Mouse (Mus musculus) hindbrain, embryonic 14.5 days (tissue): ENCODE results near the gene Fam83c. TPM values are rescaled to one million over a fixed set of nuclear protein-coding genes. Genes with fewer than 3 reads are reported as not detected.
"Not testable (repeated sequence)": the region's sequence is repeated elsewhere in the genome, so short reads cannot be mapped to it uniquely, and the experiment has no call there.

Experiments
- ATAC-seq: fragments of 200-750 bp; cut with Nextera tagmentation; 2 replicates; pipeline ENCODE4 v1.8.0; 2017; ENCODE audit warnings: moderate number of reproducible peaks, mild to moderate bottlenecking, moderate TSS enrichment, moderate library complexity; ENCODE audit not compliant: low FRiP score
- DNase-seq: peaks from one replicate; pipeline ENCODE4 v3.0.0-alpha.2; 2015; ENCODE audit warnings: low spot score
- H3K27ac ChIP-seq: fragments of 300-500 bp; sonication (generic); 2 replicates; pipeline ENCODE4 v1.5.1; 2014; ENCODE audit warnings: mild to moderate bottlenecking, moderate library complexity
- H3K27me3 ChIP-seq: fragments of 300-500 bp; sonication (generic); 2 replicates; pipeline ENCODE4 v1.6.1; 2014; ENCODE audit warnings: mild to moderate bottlenecking, low read length, mixed read lengths; ENCODE audit not compliant: control insufficient read depth, insufficient read depth
- H3K36me3 ChIP-seq: fragments of 300-500 bp; sonication (generic); replicated peaks from 2 replicates; pipeline ENCODE4 v1.6.1; 2014; ENCODE audit not compliant: control insufficient read depth, insufficient read depth
- H3K4me1 ChIP-seq: fragments of 300-500 bp; sonication (generic); replicated peaks from 2 replicates; pipeline ENCODE4 v1.6.1; 2014; ENCODE audit warnings: antibody characterized with exemption, low read length, mixed read lengths; ENCODE audit not compliant: control insufficient read depth, insufficient read depth
- H3K4me2 ChIP-seq: fragments of 300-500 bp; sonication (generic); replicated peaks from 2 replicates; pipeline ENCODE4 v1.6.1; 2014; ENCODE audit warnings: mild to moderate bottlenecking, moderate library complexity
- H3K4me3 ChIP-seq: fragments of 300-500 bp; sonication (generic); replicated peaks from 2 replicates; pipeline ENCODE4 v1.5.1; 2014; ENCODE audit warnings: mild to moderate bottlenecking, low read length
- H3K9ac ChIP-seq: fragments of 300-500 bp; sonication (generic); 2 replicates; pipeline ENCODE4 v1.6.1; 2014
- H3K9me3 ChIP-seq: fragments of 300-500 bp; sonication (generic); 2 replicates; pipeline ENCODE4 v1.6.1; 2016; ENCODE audit warnings: low read length; ENCODE audit not compliant: control insufficient read depth
- WGBS: fragments of 180-500 bp; shearing (Covaris S2); extraction: QIAGEN DNeasy Blood & Tissue Kit; methylation state at CpG from one replicate; pipeline ENCODE4 v1.1.7; 2014; 5-methylcytosine and 5-hydroxymethylcytosine counted together
- polyA plus RNA-seq: library from polyadenylated mRNA; unstranded; fragments of >200 nt; fragmentation: Nextera tagmentation; extraction: Ambion mirVana; gene quantifications from 2 replicates; pipeline ENCODE4 v1.2.1, GENCODE M21; 2014

Fam83c gene
- polyA plus RNA-seq, 1 experiment from 2014 or later: 0.31 TPM

- WGBS: 74% methylated on average over 1 of the region's 1 CpGs
- H3K4me1 ChIP-seq, H3K27me3 ChIP-seq, DNase-seq, ATAC-seq, H3K27ac ChIP-seq, H3K36me3 ChIP-seq, H3K4me2 ChIP-seq, H3K4me3 ChIP-seq, H3K9me3 ChIP-seq, H3K9ac ChIP-seq: not testable (repeated sequence)
Observed at GRCm38 (mm10) chr2:155832087-155832486, 2.6 kb downstream of the Fam83c start.

- Histone ChIP-seq H3K27ac (no peak overlapping the region), H3K27me3 (no peaks in the 10 kb centered on the region), H3K9ac (no peak overlapping the region), H3K36me3 (no peaks in the 10 kb centered on the region), H3K4me1 (peaks cover 10% of the 10 kb centered on the region), H3K4me3 (no peak overlapping the region), H3K9me3 (no peaks in the 10 kb centered on the region), H3K4me2 (no peak overlapping the region)
- ATAC-seq (no peak), DNase-seq (no peak)
- WGBS: 75% methylated on average over 9 of the region's 9 CpGs
Observed at GRCm38 (mm10) chr2:155831302-155831701, 3.4 kb downstream of the Fam83c start.

GRCm38 (mm10) chr2:155830841-155831240 lies 3.8 kb downstream of the Fam83c start:
- Histone ChIP-seq H3K4me1 (peaks cover 11% of the 10 kb centered on the region), H3K36me3 (no peaks in the 10 kb centered on the region), H3K9ac (no peak overlapping the region), H3K4me2 (no peak overlapping the region), H3K27me3 (no peaks in the 10 kb centered on the region), H3K27ac (no peak overlapping the region), H3K9me3 (no peaks in the 10 kb centered on the region), H3K4me3 (no peak overlapping the region)
- ATAC-seq (no peak), DNase-seq (no peak)
- 93% methylated on average over 8 of the region's 8 CpGs for WGBS

DNA sequence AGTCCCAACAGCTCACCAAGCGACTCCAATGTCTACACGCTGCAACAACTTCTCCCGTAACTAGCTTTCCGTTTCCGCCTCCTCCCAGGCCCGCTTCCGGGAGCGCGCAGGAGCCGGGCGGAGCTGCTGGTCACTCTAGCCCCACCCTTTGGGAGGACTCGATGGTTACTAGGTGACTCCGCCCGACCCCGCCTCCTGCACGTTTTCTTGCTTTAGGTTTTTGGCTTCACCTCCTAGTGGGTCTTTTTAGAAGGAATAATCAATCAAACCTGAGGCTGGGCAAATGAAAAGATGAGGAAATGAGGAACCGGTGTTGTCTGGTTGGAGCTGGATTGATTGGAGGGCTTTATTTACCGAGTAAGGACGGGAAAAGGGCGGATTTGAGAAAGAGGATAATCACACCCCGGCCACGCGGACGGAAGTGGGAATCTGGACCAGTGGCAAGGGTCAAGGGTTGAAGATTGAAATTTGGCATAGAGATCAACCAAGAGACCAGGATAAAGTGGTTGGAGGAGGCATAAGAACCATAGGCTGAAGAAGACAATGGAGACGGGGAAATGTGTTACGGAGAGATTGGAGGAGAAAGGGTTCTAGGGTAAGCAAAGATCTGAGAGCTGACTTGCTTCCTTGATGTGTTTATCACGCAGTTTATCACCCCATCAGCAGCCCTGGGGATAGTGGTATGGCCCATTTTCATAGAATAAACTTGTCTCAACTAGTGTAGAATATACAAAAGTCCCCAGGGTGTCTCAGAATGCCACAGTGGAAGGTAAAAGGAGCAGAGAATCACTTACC lies 7.8 kb downstream of the Fam83c start, which contains the start of gene Eif6:
Gene Eif6, minus strand, starts transcription at position 296 of the 795 bp plus-strand sequence.
- WGBS: 2% methylated on average over 27 of the region's 27 CpGs
- DNase-seq: peak; percentile 91
- peak within 1 kb of the TSS; percentile 86 for H3K4me2 ChIP-seq
- H3K27ac ChIP-seq: peak within 1 kb of the TSS; percentile 87
- H3K9ac ChIP-seq: peak within 1 kb of the TSS; percentile 64
- H3K27me3 ChIP-seq: no peaks in the 10 kb centered on the region
- peak within 1 kb of the TSS; percentile 76 for H3K4me3 ChIP-seq
- ATAC-seq: peak; percentile 92
- H3K36me3 ChIP-seq: peaks cover 24% of the 10 kb centered on the region
- H3K4me1 ChIP-seq: peaks cover 14% of the 10 kb centered on the region
- H3K9me3 ChIP-seq: no peaks in the 10 kb centered on the region

- Histone ChIP-seq H3K9ac (peak overlapping the region; percentile 64), H3K36me3 (peaks cover 32% of the 10 kb centered on the region), H3K27me3 (no peaks in the 10 kb centered on the region), H3K4me3 (peak overlapping the region; percentile 76), H3K9me3 (no peaks in the 10 kb centered on the region), H3K4me2 (peak overlapping the region; percentile 86), H3K27ac (peak overlapping the region; percentile 65), H3K4me1 (peaks cover 14% of the 10 kb centered on the region)
- WGBS: 3% methylated on average over 52 of the region's 52 CpGs
- DNase-seq: no peak
- 0 out of 2 replicates have a peak, but pooled peaks have one; percentile 7 for ATAC-seq
Observed at GRCm38 (mm10) chr2:155825904-155826629, 8.6 kb downstream of the Fam83c start.

- no peak overlapping the region for H3K9ac ChIP-seq
- no peak for DNase-seq
- no peaks in the 10 kb centered on the region for H3K9me3 ChIP-seq
- H3K4me1 ChIP-seq: peaks cover 19% of the 10 kb centered on the region
- H3K27ac ChIP-seq: no peak overlapping the region
- over 99% methylated on average over 8 of the region's 8 CpGs for WGBS
- no peak overlapping the region for H3K4me3 ChIP-seq
- H3K27me3 ChIP-seq: no peaks in the 10 kb centered on the region
- H3K36me3 ChIP-seq: peaks cover 48% of the 10 kb centered on the region
- ATAC-seq: no peak
- no peak overlapping the region for H3K4me2 ChIP-seq
Observed at GRCm38 (mm10) chr2:155823722-155824121, 10.9 kb downstream of the Fam83c start.

DNA sequence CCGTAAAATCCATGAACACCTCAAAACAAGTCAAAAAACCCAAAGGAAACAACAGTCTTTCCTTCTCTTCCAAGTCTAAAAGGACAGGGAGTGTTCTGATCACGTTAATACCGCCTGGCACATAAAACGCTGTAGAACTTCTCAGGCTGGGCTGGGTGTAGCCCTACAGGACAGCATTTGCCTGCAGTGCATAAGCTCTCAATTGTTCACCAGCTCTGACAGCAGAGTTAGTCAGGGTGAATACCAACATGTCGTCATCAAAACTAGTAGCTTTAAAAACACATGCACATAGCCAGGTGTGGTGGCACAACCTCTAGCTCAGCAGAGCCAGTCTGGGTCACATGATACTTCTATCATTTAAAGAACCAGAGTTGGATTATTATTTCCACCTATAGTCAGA lies 13.9 kb downstream of the Fam83c start:
- peaks cover 63% of the 10 kb centered on the region for H3K36me3 ChIP-seq

GRCm38 (mm10) chr2:155819449-155820251 lies 15.0 kb downstream of the Fam83c start:
- H3K36me3 ChIP-seq: peaks cover 74% of the 10 kb centered on the region

More for the DNA sequence above, 13.9 kb downstream of the Fam83c start:
- Histone ChIP-seq H3K27ac (no peak overlapping the region), H3K9ac (no peak overlapping the region), H3K4me2 (no peak overlapping the region), H3K4me1 (peaks cover 18% of the 10 kb centered on the region), H3K27me3 (no peaks in the 10 kb centered on the region), H3K4me3 (no peak overlapping the region), H3K9me3 (no peaks in the 10 kb centered on the region)
- ATAC-seq (no peak), DNase-seq (no peak)
- WGBS: 91% methylated on average over 5 of the region's 5 CpGs

DNA sequence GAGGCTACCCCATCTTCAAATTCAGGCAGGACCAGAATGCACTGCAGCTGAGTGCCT lies 15.4 kb downstream of the Fam83c start, which contains the start of gene BC029722:
Gene BC029722, minus strand, starts transcription at position 35 of the 57 bp plus-strand sequence.
- peak within 1 kb of the TSS; percentile 87 for H3K27ac ChIP-seq
- no peaks in the 10 kb centered on the region for H3K9me3 ChIP-seq
- peak within 1 kb of the TSS; percentile 86 for H3K9ac ChIP-seq
- H3K4me1 ChIP-seq: peaks cover 16% of the 10 kb centered on the region
- no peak for DNase-seq
- no peak for ATAC-seq
- peak within 1 kb of the TSS; percentile 92 for H3K4me2 ChIP-seq
- no peaks in the 10 kb centered on the region for H3K27me3 ChIP-seq
- peaks cover 78% of the 10 kb centered on the region for H3K36me3 ChIP-seq
- peak within 1 kb of the TSS; percentile 56 for H3K4me3 ChIP-seq

More at GRCm38 (mm10) chr2:155819449-155820251, 15.0 kb downstream of the Fam83c start:
- peak overlapping the region; percentile 87 for H3K27ac ChIP-seq
- H3K9me3 ChIP-seq: no peaks in the 10 kb centered on the region
- peak overlapping the region; percentile 56 for H3K4me3 ChIP-seq
- WGBS: 57% methylated on average over 6 of the region's 6 CpGs
- no peaks in the 10 kb centered on the region for H3K27me3 ChIP-seq
- peaks cover 16% of the 10 kb centered on the region for H3K4me1 ChIP-seq
- peak overlapping the region; percentile 92 for H3K4me2 ChIP-seq
- H3K9ac ChIP-seq: peak overlapping the region; percentile 86
- DNase-seq (no peak), ATAC-seq (peak; percentile 19; the same call in 1 of the 2 replicates)
